Mouse (Mus musculus) heart, postnatal 36 days (tissue): ENCODE measurements around the gene Ank2. TPM values are rescaled to one million over a fixed set of nuclear protein-coding genes. Genes with fewer than 3 reads are reported as not detected.

Experiments used
- DNase-seq, 2 experiments: peaks; one replicate each; pipeline ENCODE4 v3.0.0; 2021 to 2022
- intact Hi-C: fragments of 180-260 bp; cut with DNase I; formaldehyde crosslinking; loops from one replicate; pipeline ENCODE4 v1.15.1; 2025
- total RNA-seq, 2 experiments: library from RNA; stranded (reverse); gene quantifications; 2 replicates each; pipeline ENCODE4 v1.2.3; 2021

The Ank2 gene
- total RNA-seq, 2 experiments from 2014 or later, result 334 to 351 TPM

DNA sequence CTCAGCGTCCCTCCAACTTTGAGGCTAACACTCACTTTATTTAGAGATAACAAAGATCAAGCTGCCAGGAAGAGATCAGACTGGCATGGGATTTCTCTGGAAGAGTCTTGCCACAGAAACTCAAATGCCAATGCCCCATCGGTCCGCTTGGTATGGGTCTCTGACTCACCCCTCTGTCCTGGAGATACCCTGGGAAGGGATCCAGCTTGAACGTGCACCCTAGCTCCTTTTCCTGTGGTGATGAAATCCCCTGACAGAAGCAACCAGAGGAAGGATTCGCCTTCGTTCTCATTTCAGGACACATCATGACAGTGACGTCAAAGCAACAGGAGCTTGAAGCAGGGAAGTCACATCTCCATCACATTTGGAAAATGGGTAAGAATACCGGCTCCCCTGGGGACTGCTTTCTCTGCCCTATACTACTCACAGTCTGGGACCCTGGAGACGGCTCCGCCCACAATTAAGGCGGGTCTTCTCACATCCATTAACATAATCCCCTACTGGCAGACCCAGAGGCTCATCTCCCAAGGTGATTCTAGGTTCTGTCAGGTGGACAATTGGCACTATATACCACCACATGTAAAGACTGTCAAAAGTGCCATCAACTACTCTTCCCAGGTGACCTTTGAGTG, 296.6 kb downstream of the Ank2 start:
- intact Hi-C loops, result no loop called here
- no peak for DNase-seq

DNA sequence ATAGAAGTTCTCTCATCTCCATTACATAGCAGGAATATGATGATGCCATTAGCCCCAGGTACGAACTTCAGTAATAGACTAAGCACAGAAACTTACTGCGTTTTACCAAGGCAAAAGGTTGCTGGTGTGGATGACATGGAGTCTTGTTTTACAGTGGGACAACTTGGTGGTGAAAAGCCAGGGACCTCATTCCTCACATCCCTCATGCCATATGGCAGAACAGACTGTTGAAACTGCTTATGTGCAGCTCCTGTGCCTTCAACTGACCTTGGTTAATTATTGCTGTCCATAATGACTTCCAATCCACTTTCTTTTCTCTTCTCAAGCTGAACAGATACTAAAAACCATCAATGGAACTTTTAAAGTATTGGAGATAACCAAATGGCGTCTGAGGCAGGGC, 298.4 kb downstream of the Ank2 start:
- no peak for DNase-seq
- intact Hi-C loops, result no loop called here

DNA sequence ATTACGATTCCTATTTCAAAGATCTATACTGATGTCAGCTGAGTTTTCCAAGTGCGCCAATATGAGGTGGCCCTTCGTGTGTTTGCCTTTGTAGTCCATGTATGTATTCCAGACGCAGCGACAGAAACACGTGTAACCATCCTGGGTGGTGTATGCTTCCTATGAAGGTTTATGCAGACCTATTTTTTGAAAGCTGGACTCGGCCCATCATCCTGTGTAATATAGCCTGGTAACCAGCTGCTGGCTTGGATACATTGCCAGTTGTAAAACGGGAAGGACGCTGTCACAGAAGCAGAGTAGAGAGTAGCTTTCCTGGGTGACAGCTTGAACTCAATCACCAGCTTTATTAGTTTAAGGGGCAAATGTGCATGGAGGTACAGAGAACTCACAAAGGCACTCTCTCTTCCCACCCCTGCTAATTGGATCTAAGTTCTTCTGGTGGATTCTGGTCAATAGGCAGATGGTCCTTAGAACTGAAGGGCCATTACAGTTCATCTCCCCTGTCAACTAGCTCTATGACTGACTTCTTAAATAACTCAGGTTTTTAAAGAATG, 300.0 kb downstream of the Ank2 start:
- intact Hi-C loops, result no loop called here
- DNase-seq, result no peak

DNA sequence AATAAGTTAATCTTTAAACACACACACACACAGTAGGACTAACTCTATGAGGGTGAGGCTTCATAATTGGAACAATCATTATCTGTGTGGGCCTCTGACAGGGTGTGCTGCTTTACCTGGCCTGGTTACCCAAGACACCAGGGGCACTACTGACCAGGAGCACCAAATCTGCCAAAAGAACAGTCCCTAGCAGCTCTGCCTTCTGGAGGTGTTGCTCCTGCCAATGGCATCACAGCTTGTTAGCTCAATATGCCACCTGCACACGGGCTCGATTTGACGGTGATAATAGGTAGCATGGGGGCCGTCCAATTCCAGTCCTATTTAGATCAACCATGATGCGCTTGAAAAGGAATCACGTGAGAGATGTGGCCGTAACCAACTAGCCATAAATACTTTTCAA, 300.5 kb downstream of the Ank2 start:
- no peak for DNase-seq
- intact Hi-C loops, result no loop called here

DNA sequence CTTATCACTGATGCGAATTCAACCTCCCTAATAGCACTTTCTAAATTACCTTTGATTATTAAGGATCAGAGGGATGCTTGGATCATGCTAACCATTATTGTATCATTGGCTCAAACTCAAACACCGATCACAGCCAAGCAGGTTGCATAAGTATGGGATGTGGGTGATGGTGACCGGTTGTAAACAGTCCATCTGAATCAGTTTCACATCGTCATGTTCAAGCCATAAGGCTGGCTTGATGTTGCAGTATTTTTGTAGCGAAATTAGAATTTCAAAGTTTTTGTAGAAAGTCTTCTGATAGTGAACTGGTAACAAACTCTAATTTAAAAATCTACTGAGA, 310.4 kb downstream of the Ank2 start:
- no peak for DNase-seq
- intact Hi-C loops, result loop anchor here (5.0 to 10.0 kb wide), 2 partner anchors 124 to 366 kb away; partner anchors contain the start of genes Larp7 and Zgrf1

DNA sequence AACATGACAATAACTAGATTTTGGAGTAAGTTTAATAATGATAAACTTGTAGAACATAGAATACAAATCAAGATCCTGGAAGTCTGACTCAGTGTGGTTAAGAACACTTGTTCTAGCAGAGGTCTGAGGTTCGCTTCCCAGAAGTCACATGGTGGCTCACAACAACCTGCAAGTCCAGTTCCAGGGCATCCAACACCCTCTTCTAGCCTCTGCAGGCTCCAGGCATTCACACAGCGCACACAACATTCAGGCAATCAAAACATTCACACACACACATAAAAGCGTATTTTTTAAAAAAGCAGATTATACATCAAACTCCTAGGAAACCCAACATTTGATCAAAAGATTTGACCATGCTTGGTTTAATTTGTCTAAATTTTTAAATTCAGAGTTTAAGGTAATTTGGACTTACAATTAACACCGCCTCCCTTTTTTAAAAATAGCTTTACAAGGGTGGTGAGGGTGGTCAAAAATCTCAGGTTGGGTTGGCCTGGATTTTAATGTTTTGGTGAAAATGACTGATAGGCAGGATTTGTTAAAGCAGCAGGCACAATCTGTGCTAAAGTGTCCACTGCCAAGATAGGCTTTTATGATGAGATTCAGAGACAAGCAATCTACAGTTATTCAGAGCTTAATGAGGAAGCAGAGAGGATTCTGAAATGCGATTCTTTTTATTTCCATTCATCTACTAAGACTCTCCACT, 310.9 kb downstream of the Ank2 start:
- DNase-seq, result no peak
- intact Hi-C loops, result loop anchor here (5.0 to 10.0 kb wide), 2 partner anchors 124 to 367 kb away; partner anchors contain the start of genes Larp7 and Zgrf1

DNA sequence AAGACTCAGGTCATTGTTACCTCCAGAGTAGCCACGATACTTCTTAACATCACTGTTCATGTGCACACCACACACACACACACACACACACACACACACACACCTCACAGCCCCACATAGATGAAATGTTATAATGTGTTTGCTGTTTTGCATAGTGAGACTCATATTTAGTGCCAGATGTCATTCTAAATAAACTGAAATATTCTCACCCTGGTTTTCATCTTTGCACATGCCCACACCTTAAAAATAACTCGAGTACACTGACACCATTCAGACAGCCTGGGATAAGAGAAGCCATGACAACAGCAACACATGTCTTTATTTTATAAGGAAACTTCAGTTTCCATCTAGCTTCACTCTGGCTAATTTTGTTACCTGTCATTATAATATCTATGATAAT, 312.1 kb downstream of the Ank2 start:
- DNase-seq, result no peak
- intact Hi-C loops, result loop anchor here (5.0 to 10.0 kb wide), 2 partner anchors 125 to 368 kb away; partner anchors contain the start of genes Larp7 and Zgrf1

DNA sequence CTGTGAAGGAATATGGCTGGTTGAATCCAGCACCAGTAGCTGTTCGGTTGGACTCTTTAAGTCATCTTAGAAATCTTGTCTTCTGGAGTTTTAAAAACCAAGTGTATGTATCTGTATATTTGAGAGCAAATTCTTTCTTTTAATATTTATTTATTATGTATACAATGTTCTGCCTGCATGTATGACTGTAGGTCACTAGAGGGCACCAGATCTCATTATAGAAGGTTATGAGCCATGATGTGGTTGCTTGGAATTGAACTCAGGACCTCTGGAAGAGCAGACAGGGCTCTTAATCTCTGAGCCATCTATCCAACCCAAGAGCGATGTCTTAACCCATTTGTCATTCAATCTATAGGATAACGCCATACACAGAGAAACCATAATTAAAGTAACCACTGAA, 312.9 kb downstream of the Ank2 start:
- intact Hi-C loops, result loop anchor here (5.0 to 10.0 kb wide), 2 partner anchors 126 to 369 kb away; partner anchors contain the start of genes Larp7 and Zgrf1
- DNase-seq, result no peak

DNA sequence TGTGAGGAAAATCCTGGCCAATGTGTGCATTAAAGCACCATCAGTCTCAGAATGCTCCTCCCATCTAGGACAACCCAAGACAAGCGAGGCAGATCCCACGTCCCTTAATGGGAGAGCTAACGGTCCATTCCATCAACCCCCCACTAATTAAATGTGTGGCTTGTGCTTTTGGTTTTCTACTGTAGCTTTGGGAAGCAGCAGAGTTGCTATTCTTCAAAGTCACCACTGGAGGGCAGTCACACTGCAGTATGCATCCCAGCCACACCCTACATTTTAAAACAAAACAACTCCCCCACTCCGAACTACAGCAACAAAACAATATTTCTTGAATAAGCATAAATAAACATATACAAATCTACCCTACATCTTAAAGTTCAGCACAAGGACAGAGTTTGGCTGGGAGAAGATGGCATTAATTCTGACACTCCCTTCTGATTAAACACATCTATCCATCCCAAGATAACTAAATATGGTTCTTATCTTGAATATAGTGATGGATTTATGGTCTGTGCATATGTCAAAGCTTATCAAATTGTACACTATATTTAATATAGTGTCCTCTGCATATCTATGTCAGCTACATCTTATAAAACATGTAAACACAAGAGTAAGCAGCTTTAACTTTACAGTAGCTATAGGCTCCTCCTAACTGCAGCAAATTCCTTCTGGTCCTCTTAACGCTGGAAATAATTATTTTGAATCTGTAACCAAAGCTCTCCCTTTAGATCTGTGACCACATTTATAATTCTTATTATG, 315.0 kb downstream of the Ank2 start:
- intact Hi-C loops, result loop anchor here (5.0 to 10.0 kb wide), 2 partner anchors 263 to 371 kb away; partner anchors contain the start of genes Larp7 and Zgrf1
- DNase-seq, result peak in 1 of 2 experiments; percentile 19

DNA sequence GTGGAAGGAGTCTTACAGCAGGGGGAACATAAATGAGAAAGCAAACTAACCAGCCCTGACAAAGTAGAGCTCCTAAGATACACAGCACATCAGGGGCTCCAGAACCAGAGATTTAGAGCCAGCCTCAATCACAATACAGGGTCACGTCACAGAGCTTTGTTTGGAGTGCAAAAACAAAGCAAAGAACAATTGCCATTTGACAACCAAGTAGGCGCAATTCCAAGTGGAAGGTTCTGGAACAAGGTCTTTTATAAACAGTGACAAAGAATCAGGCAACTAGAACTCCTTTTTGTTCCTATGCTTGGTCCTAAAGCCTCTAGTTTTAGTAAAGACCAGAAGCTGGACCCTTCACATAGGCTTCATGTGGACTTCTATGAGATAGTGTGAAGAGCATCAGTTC, 326.5 kb downstream of the Ank2 start:
- intact Hi-C loops, result no loop called here
- no peak for DNase-seq

DNA sequence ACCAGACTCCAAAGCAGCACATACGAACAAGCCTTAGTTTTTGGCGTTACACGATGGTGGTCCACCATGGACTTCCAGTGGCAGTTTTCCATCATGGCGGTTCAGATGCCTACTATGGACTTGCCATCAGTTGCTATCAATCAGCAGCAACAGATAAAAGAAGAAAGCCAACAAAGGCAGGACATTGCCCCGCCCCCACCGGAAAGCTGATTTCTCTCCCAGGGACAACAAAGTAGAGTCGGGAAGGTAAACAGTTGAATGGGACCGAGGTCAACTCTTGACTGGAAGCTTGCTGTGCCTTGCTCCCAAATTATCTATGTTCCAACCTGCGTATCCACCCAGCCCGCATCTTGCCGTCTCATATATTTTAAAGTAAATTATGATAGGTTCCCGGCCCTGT, 328.9 kb downstream of the Ank2 start:
- DNase-seq, result no peak
- intact Hi-C loops, result no loop called here

DNA sequence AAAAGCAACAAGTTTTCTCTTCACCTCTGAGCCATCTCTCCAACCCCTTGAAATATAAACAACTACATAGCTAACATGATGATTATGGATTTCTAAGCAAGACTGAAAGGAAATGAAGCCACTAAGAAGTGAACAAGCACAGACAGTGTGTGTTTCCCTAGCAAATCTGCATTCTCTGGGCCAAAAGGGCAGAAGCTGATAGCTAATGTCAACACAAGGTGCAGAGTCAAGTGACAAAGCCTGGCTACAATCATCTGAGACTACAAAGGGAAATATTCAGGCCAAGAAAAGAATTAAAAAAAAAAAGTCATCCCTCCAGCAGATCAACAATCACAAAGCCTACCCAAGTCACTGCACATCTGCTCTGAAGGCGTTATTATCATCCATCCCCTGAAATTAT, 330.0 kb downstream of the Ank2 start:
- intact Hi-C loops, result no loop called here
- DNase-seq, result no peak

DNA sequence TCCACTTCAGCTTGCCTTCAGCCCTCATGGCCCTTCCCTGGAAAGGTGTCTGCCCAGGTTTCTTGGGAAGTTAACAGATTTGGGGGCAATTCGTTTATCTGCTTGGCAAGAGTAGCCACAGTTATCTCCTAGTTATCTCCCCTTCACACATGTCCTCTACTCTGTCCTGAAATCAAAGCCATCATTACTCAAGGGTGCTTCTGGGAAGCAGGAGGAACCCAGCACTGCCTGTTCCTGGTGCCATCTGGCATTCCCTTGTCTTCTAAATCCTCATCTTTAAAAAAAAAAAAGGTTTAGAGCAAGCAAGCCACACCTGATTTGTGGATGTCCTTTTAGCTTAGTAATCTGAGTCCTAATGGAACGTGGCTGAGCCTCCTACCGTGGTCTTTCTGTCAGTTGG, 335.4 kb downstream of the Ank2 start:
- DNase-seq, result no peak
- intact Hi-C loops, result no loop called here

DNA sequence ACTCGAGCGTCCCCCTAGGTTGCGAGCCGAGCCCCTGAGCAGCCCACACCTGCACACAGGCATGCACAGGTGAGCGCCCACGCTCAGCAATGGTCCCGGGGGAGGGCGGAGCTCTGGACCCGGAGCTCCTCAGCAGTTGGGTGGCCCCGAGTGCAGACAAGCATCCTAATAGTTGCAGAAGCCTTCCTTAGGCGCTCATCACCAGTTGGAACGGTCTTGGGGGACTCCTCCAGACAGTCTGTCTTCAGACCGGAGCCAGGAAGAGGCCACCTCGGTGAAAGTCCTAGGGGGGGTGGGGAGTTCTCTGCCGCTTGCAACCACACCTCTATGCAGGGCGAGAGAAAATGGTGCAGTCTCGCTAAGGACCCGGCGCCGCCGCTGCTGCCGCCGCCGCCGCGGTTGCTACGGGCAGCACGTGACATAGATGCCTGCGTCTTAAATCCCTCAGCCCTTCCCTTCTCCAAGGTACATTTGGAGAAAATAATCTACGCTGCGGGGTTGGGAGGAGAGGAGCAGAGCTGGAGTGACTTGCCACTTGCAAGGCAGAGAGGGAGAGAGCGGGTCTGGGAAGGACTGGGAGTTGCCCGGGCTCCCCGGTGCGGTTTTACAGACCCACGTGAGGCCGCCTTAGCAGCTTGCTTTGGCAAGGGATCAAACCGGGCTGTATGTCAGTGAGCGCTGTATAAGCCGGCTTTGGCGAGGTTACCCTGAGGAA, 337.0 kb downstream of the Ank2 start:
- intact Hi-C loops, result no loop called here
- DNase-seq, result peak; percentile 37 to 43

DNA sequence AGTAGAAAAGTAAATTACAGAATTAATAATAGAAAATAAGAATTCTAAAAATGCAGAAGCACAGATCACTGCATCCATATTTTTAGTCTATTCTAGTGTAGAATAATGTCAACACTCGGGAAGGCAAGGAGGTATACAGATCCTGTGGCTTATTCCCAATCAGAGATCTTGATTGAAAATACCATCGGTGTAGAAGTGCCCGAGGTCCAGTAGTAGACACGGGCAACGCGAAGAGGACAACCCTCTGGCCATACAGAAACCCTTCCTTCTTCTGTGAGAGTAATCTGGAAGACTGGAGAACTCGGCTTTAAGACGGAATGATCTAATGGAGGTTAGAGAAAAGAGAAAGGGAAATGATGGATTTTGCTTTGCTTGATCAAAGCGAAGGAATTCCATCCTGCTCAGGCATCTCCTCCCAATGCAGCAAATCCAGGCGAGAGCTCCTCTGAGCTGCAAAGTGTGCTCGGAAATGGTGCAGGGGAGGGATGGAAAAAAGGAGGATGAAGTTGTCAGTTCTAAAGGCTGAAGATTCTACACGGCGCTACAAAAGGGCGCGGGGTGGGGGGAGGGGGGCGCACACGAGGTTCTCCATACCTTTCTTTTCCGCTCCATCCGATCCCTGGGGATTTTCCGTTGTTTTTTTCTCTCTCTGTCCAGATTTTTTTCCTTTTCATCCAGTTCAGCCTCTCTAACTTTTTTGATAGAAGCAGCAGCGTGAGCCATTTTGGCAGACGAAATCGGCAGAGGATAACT, 337.9 kb downstream of the Ank2 start:
- intact Hi-C loops, result no loop called here
- DNase-seq, result no peak

DNA sequence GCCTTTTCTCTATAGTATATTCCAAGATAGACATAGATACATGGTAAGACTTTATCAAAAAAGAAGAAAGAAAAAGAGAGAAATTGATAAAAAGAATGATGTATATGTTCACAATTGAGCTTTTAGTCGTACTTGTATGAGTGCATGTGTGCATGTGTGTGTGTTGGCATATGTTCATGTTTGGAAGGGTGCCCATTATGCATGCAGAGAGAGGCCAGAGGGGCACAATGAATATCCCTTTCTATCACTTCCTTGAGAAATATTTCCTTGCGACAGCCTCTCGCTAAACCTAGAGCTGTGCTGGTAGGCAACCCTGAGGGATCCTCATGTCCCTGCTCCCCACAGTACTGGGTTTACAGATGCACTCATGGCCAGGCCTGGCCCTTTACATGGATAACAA, 341.4 kb downstream of the Ank2 start:
- intact Hi-C loops, result no loop called here
- no peak for DNase-seq

DNA sequence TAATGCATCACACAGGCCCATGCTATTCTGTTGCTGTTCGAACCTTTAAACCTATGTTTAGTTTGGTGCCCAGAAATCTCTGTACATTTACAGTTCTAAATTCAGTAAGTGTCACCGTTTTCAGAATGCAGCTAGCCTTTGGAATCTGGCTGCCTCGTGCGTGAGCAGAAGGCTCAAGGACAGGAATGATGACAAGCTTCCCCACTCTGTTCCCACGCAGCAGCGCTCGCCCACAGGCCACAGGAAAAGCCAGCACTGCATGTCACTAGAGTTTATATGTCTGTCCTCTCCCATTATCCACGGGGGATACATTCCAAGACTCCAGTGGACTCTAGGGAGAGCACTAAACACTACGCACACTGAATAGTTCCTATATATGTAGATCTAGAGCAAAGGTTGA, 343.1 kb downstream of the Ank2 start:
- no peak for DNase-seq
- intact Hi-C loops, result no loop called here

DNA sequence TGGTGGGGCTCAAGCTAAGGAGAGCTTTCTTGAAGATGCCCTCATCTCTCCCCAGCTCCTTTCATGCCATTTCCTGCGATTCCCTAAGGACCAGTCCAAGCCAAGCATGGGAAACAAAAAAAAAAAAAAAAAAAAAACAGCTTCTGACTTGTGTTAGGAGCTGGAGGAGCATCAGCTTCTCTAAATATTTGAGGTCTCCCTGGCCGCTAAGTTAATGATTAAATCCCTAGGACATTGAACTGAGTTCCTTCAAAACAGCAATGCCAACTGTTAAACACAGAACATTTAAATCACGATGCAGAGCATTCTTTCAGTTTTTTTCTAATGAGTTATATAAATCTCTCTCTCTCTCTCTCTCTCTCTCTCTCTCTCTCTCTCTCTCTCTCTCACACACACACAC, 345.3 kb downstream of the Ank2 start:
- DNase-seq, result no peak
- intact Hi-C loops, result no loop called here

DNA sequence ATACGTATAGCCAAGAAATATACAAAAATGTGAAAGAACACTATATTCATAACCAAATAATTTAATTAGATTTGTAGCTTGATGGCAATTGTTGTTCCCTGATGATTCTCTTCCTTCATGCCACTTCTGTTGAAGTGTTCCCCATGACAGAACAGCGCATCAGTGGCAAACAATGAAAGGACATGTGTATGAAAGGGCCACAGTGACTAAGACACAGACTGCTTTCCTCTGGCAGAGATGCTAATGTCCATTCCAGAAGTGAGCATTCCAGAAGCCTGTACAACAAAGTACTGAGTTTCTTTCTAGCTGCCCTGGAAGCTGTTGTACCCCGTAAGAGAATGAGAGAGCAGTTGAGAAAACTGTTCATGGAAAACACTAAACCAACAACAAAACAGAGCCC, 345.7 kb downstream of the Ank2 start:
- DNase-seq, result no peak
- intact Hi-C loops, result no loop called here

DNA sequence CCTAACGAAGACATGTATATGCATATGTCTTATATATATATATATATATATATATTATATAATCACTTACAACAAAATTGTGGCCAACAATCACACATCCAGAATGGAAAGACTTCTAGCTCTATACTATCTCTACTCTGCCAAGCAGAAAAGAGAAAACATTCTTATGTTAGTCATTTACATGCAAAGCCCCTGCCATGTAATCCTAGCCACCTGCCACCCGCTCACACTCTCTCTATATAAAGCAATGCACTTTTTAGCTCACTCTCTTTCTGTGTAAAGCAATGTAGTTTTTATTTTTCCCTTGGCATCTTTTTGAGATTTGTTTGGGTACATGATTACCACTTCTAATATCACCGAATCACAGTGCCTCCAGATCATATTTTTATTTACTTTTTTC, 350.5 kb downstream of the Ank2 start:
- no peak for DNase-seq
- intact Hi-C loops, result no loop called here
